Mouse (Mus musculus) midbrain, postnatal 0 days (tissue): ENCODE data around the gene Dna2. TPM values are rescaled to one million over a fixed set of nuclear protein-coding genes. Genes with fewer than 3 reads are reported as not detected.

Experiments used
- ATAC-seq: fragments of 200-750 bp; cut with Nextera tagmentation; 2 replicates; pipeline ENCODE4 v1.8.0; 2017; ENCODE audit warnings: moderate number of reproducible peaks, mild to moderate bottlenecking, moderate TSS enrichment, moderate library complexity; ENCODE audit not compliant: low FRiP score
- DNase-seq: peaks from one replicate; pipeline ENCODE4 v3.0.0-alpha.2; 2015; ENCODE audit warnings: low spot score
- H3K27ac ChIP-seq: fragments of 300-500 bp; sonication (generic); 2 replicates; pipeline ENCODE4 v1.5.1; 2014; ENCODE audit warnings: low read depth, mild to moderate bottlenecking, low read length, mixed read lengths
- H3K27me3 ChIP-seq: fragments of 300-500 bp; sonication (generic); 2 replicates; pipeline ENCODE4 v1.6.1; 2014; ENCODE audit warnings: low read length, control low read depth, mixed read lengths; ENCODE audit not compliant: insufficient read depth
- H3K36me3 ChIP-seq: fragments of 300-500 bp; sonication (generic); 2 replicates; pipeline ENCODE4 v1.6.1; 2014; ENCODE audit warnings: low read length, control low read depth, mixed read lengths; ENCODE audit not compliant: insufficient read depth
- H3K4me1 ChIP-seq: fragments of 300-500 bp; sonication (generic); 2 replicates; pipeline ENCODE4 v1.6.1; 2014; ENCODE audit warnings: mild to moderate bottlenecking, control low read depth, antibody characterized with exemption, low read length, mixed read lengths; ENCODE audit not compliant: insufficient read depth
- H3K4me2 ChIP-seq: fragments of 300-500 bp; sonication (generic); 2 replicates; pipeline ENCODE4 v1.6.1; 2014; ENCODE audit warnings: low read depth, mild to moderate bottlenecking, low read length, mixed read lengths; ENCODE audit not compliant: poor library complexity, severe bottlenecking
- H3K4me3 ChIP-seq: fragments of 300-500 bp; sonication (generic); 2 replicates; pipeline ENCODE4 v1.5.1; 2014; ENCODE audit warnings: low read depth, mild to moderate bottlenecking, low read length, moderate library complexity
- H3K9ac ChIP-seq: fragments of 300-500 bp; sonication (generic); replicated peaks from 2 replicates; pipeline ENCODE4 v1.6.1; 2014; ENCODE audit warnings: mild to moderate bottlenecking, low read length, moderate library complexity, mixed read lengths; ENCODE audit not compliant: poor library complexity, severe bottlenecking
- H3K9me3 ChIP-seq: fragments of 300-500 bp; sonication (generic); 2 replicates; pipeline ENCODE4 v1.6.1; 2016; ENCODE audit warnings: low read length, control low read depth
- CTCF ChIP-seq: IDR thresholded peaks from 2 replicates; pipeline ENCODE4 v1.5.1; 2016; ENCODE audit warnings: antibody characterized with exemption, mild to moderate bottlenecking
- WGBS: fragments of 180-500 bp; shearing (Covaris S2); extraction: QIAGEN DNeasy Blood & Tissue Kit; methylation state at CpG from one replicate; pipeline ENCODE4 v1.1.7; 2014; 5-methylcytosine and 5-hydroxymethylcytosine counted together
- polyA plus RNA-seq: library from polyadenylated mRNA; unstranded; fragments of >200 nt; fragmentation: Nextera tagmentation; extraction: Ambion mirVana; gene quantifications from 2 replicates; pipeline ENCODE4 v1.2.1, GENCODE M21; 2015
- total RNA-seq: library from RNA; depleted of rRNA; stranded (reverse); fragments of >200 nt; gene quantifications from 2 replicates; pipeline ENCODE4 v1.2.3, GENCODE M21; 2014

The Dna2 gene
- total and polyA plus RNA-seq, 2 experiments from 2014 or later, result 2.6 to 3.5 TPM

GRCm38 (mm10) chr10:62924096-62924635 is 22.7 kb upstream of the Dna2 start:
- Histone ChIP-seq H3K9me3 (no peaks in the 10 kb centered on the region), H3K4me1 (no peaks in the 10 kb centered on the region), H3K27me3 (no peaks in the 10 kb centered on the region), H3K4me2 (no peak overlapping the region), H3K36me3 (peaks cover 10% of the 10 kb centered on the region), H3K4me3 (no peak overlapping the region), H3K27ac (no peak overlapping the region), H3K9ac (no peak overlapping the region)
- no peak for TF ChIP-seq CTCF
- 88% methylated on average over 4 of the region's 4 CpGs for WGBS
- ATAC-seq (no peak), DNase-seq (no peak)

DNA sequence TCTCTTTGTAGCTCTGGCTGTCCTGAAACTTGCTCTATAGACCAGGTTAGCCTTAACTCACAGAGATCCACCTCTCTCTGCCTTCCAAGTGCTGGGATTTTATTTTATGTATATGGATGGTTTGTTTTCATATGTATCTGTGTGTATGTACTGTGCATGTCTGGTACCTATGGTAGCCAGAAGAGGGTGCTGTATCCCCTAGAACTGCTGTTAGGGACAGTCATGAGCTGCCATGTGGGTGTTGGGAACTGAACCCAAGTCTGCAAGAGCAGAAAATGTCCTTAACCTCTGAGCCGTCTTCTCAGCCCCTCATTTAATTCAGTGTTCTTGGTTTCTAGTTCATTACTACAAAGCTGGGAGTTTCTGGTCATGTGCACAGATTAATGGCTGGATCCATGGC is 14.4 kb upstream of the Dna2 start:
- 97% methylated on average over 1 of the region's 1 CpGs for WGBS
- Histone ChIP-seq H3K27me3 (no peaks in the 10 kb centered on the region), H3K27ac (no peak overlapping the region), H3K4me1 (no peaks in the 10 kb centered on the region), H3K9ac (no peak overlapping the region), H3K4me2 (no peak overlapping the region), H3K4me3 (no peak overlapping the region), H3K9me3 (no peaks in the 10 kb centered on the region), H3K36me3 (peaks cover 26% of the 10 kb centered on the region)
- DNase-seq (no peak), ATAC-seq (no peak)
- peak; percentile 22; the same call in 1 of the 2 replicates for TF ChIP-seq CTCF

DNA sequence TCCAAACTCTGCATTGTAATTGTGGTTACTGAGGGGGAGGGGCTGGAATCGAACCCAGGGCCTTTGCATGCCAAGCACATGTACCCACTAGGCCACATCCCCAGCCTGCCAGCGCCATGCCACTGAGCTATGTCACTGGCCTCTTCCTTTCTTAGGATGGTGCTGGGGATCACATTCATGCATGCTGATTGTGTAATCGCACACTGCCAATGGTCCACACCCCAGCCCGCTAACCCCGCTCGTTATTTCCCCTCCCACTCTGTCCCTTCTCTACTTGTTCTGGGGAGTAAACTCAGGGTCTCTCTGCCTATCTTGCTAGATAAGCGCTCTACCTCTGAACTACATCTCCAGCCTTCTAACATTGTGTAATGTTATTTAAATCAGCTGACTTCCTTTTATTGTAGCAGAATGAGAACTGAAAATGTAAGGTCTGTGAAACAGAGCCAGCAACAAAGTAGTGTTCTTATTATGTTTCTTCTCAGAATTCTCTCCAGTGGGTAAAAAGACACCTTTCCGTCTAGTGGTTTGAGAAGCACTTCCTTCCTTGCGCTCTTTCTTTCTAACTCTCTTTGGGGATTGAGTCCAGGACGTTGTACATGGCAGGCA is 1.7 kb upstream of the Dna2 start:
- Histone ChIP-seq H3K27ac (no peak overlapping the region), H3K4me3 (no peak overlapping the region), H3K27me3 (no peaks in the 10 kb centered on the region), H3K9ac (no peak overlapping the region), H3K9me3 (no peaks in the 10 kb centered on the region), H3K36me3 (peaks cover 23% of the 10 kb centered on the region), H3K4me1 (no peaks in the 10 kb centered on the region), H3K4me2 (no peak overlapping the region)
- DNase-seq (no peak), ATAC-seq (no peak)
- 90% methylated on average over 10 of the region's 10 CpGs for WGBS
- no peak for TF ChIP-seq CTCF

DNA sequence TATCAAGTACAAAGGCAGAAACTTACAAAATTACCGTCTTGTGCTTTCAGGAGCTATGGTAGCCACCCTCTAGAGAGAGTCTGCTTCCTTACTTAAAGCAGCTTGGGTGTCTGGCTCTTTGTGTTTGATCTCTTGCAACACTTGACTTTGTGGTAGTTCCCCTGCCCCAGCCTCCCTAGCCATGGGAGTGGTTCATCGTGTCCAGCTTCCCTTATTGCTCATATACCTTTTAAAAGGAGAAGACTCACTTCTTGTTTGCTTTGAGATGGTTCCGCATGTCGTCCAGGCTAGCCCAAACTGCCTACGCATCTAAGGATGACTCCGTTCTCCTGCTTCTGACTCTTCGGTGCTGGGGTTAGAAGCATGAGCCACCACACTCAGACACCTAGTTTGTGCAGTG is 1.7 kb downstream of the Dna2 start:
- no peak for DNase-seq

GRCm38 (mm10) chr10:62963956-62964355 is 17.1 kb downstream of the Dna2 start:
- H3K4me2 ChIP-seq, result no peak overlapping the region
- 97% methylated on average over 7 of the region's 7 CpGs for WGBS
- DNase-seq, result no peak
- peaks cover 43% of the 10 kb centered on the region for H3K36me3 ChIP-seq
- no peaks in the 10 kb centered on the region for H3K27me3 ChIP-seq
- no peak for ATAC-seq
- no peaks in the 10 kb centered on the region for H3K9me3 ChIP-seq
- H3K4me3 ChIP-seq, result no peak overlapping the region
- TF ChIP-seq CTCF, result no peak
- H3K4me1 ChIP-seq, result no peaks in the 10 kb centered on the region
- no peak overlapping the region for H3K27ac ChIP-seq
- no peak overlapping the region for H3K9ac ChIP-seq

More for the DNA sequence above, 1.7 kb downstream of the Dna2 start:
- Histone ChIP-seq H3K27me3 (no peaks in the 10 kb centered on the region), H3K4me2 (no peak overlapping the region), H3K9me3 (no peaks in the 10 kb centered on the region), H3K4me1 (no peaks in the 10 kb centered on the region), H3K27ac (no peak overlapping the region), H3K9ac (no peak overlapping the region), H3K36me3 (peaks cover 13% of the 10 kb centered on the region; the same call in 1 of the 2 replicates), H3K4me3 (no peak overlapping the region)
- no peak for TF ChIP-seq CTCF
- no peak for ATAC-seq
- WGBS, result 98% methylated on average over 7 of the region's 7 CpGs

DNA sequence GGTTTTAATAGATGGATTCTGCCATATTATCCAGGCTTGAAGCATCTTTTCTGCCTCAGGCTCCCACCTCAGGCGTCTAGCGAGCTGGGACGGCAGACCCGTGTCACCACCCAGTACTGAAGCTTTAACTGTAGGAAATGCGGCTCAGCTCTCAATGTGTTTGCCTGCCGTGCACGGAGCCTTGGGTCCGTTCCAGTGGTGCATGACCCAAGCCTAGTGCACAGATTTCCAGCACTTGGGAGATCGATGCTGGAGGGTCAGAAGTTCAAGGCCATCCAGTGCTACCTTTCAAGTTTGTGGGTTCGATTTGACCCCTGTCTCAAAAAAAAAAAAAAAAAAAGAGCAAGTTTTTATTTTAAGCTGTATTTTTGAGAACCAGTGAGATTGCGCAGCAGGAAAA is 19.0 kb downstream of the Dna2 start:
- WGBS, result 93% methylated on average over 11 of the region's 11 CpGs
- peaks cover 32% of the 10 kb centered on the region; the same call in 1 of the 2 replicates for H3K36me3 ChIP-seq

More for the DNA sequence above, 19.0 kb downstream of the Dna2 start:
- ATAC-seq (no peak), DNase-seq (no peak)
- Histone ChIP-seq H3K9ac (no peak overlapping the region), H3K27me3 (no peaks in the 10 kb centered on the region), H3K4me1 (no peaks in the 10 kb centered on the region), H3K4me3 (no peak overlapping the region), H3K9me3 (no peaks in the 10 kb centered on the region), H3K4me2 (no peak overlapping the region), H3K27ac (no peak overlapping the region)
- TF ChIP-seq CTCF, result no peak
